Comparison of ENCODE assay signal across 16 mouse cellular contexts in the genomic region with DNA sequence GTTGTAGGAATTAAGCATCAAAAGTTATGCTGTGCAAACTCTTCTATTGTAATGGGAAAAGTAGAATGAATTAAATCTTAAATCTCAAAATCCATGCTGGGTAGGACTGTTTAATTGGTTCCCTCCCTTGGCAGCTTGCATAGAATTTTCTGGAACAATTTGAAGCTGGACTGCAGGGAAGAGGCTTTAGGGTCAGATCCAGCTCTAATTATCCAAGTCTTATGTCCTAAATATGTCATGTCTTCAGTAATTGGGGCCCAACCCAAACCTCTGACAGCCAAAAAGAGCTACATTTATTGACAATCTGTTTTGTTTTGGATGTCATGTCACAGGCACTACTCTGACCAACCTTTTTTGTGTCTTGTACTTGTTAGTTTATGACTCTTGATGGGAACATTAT.
"Had no signal": no experiment of that assay in that cellular context is flagged by ENCODE, and none has a peak within 500 bp of the region (broad histone marks: within the 10 kb centered on the region; RNA-seq: fewer than 3 reads in every experiment).

No protein-coding gene starts in this region.

- DNase-seq: heart, postnatal 10 days; heart, postnatal 14 days; heart, postnatal 36 days; heart, postnatal 4 days; kidney, adult 11 months; kidney, adult 18-20 months; kidney, adult 2 months; kidney, adult 8-10 months; kidney, adult 9 months; kidney, postnatal 10 days; kidney, postnatal 14 days; kidney, postnatal 25 days; kidney, postnatal 36 days; kidney, postnatal 4 days; layer of hippocampus, adult 9-11 months; layer of hippocampus, postnatal 36 days had no signal
